Mouse (Mus musculus) brain, embryonic 14.5 days (tissue): Measurements from ENCODE around the gene Egln1. TPM values are rescaled to one million over a fixed set of nuclear protein-coding genes. Genes with fewer than 3 reads are reported as not detected.
A peak's percentile ranks its signal among the peaks of the same experiment; 100 is the strongest.

Experiments
- DNase-seq: peaks from one replicate; pipeline ENCODE4 v3.0.0-alpha.2; 2011; ENCODE audit warnings: low read depth
- CTCF ChIP-seq: fragments of 200-500 bp; IDR thresholded peaks from 2 replicates; pipeline ENCODE4 v1.5.1; 2012; ENCODE audit warnings: inconsistent platforms, mild to moderate bottlenecking, moderate library complexity, borderline replicate concordance; ENCODE audit not compliant: insufficient read depth, insufficient read length; ENCODE audit errors: extremely low read depth
- POLR2A ChIP-seq: fragments of 200-500 bp; IDR thresholded peaks from 2 replicates; pipeline ENCODE4 v1.6.1; 2012; ENCODE audit warnings: mild to moderate bottlenecking, inconsistent platforms, borderline replicate concordance; ENCODE audit not compliant: poor library complexity, insufficient read depth, insufficient read length, severe bottlenecking; ENCODE audit errors: extremely low read depth
- polyA plus RNA-seq: library from polyadenylated mRNA; depleted of rRNA; stranded (reverse); fragments of >200 nt; gene quantifications from 2 replicates; pipeline ENCODE4 v1.2.3, GENCODE M21; 2012

Gene Egln1
- polyA plus RNA-seq, 1 experiment: 58.9 TPM

DNA sequence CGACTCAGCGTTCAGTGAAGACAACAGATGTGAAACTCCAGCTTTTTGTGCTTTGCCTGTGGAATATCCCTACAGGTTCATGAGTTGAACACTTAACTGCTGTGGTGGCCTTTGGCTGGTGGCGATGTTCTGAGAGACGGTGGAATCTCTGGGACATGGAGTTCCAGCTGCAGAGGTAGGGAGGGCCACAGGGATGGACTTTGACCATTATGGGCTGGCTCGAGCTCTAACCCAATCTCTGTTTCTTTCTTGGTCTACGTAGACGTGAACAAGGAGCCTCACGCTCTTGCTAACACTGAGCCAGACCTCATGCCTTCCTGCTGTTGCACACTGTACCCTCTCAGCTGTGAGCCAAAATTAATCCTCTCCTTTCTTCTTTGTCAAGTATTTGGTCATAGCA lies 15.8 kb upstream of the Egln1 start:
- no peak for TF ChIP-seq CTCF
- no peak for TF ChIP-seq POLR2A
- DNase-seq: no peak

DNA sequence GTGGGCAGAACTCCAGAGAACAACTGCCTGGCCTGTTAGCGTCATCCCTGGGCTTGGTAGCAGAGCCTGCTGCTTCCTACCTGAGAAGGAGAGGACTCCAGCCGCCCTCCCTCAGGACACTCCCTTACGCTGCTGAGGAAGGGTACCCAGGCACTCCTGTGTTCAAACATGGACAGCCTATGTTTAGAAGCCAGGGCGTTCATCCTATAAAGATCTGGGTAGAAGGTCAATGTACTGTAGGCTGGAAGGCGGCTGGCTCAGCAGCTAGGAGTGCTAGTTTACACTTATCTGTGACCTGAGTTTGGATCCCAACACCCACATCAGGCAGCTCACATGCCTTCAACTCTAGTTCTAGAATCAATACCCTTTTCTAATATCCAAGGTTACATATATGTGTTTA lies 14.1 kb upstream of the Egln1 start:
- no peak for DNase-seq
- TF ChIP-seq POLR2A (no peak), CTCF (no peak)

DNA sequence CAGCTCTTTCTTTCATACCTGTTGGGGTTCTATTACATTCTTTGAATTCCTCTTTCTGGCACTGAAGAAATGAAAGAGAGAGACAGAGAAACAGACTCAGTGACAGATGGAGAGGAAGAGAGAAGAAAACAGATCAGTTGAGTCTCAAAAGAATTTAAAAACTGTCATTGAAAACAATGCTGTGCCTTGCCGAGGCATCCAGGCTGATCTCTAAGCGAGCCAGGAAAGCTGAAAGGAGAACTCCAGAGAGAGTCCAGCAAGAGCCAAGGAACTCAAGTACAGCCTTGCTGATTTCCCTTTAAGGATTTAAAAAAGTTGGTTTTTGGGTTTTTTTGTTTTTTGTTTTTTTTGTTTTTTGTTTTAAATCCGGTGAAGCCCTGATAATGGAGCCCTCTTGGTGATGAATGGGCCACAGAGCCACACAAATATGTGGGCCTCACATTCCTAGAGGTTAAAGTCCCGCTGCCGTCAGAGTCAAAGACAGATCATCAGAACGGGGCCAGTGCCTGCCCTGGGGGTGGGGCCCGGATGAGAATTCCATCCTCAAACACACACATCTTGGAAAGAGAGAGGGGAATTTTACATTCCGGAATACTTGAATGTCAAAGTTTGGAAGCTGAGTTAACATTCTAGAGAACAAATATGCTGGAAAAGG lies 11.2 kb upstream of the Egln1 start:
- DNase-seq: peak; percentile 14
- TF ChIP-seq CTCF (no peak), POLR2A (no peak)

DNA sequence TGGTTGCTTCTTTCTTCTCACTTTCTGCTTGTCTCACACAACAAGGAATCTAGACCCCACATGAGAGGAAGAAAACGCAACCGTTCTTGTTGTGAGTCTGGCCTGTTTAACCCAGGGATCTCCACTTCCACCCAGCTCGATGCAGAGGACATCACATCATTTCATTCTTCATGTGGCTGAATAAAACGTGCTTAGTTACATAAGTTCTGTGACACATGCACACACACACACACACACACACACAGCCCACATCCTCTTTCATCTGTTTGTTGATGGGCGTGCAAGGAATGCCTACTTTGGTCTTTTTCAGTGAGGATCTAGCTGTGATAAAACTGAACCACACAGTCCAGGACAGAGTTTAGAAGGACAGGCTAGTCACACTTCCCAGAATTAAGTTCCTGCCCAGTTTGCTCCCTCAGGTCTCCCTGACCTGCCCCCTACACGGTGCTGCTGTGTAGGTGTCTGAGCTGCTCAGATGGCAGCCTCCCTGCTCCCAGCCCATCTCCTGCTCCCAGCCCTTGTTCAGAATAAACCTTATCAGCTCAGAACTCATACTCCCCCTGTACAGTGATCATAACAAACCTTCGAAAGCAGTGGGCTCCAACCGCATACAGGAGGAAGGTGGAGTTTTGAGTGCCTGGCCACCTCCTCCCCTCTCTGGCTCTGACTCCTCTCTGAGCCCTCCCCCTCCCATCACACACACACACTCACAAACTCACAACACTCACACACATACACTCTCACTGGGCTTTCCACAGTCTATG lies 10.5 kb upstream of the Egln1 start:
- no peak for DNase-seq

DNA sequence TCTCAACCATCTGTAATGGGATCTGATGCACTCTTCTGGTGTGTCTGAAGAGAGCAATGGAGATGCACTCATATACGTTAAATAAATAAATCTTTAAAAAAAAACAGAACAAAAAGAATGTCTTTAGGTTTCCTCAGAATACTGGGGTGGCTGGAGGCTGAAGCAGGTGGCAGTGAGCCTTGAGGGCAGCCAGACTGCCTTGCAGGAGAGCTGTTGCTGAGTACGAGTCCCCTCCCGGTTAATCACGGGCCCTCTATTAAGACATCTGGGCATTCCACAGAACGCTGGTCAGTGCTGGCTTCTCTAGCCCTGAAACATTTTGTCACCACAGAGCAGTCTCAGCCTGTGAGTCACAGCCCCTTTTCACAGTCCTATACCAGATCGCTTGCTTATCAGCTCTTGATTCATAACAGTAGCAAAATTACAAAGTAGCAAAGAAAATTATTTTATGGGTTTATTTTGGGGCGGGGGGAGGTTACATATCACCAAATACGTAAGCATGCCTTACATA lies 5.5 kb upstream of the Egln1 start:
- TF ChIP-seq CTCF (no peak), POLR2A (no peak)

More for the DNA sequence above, 10.5 kb upstream of the Egln1 start:
- TF ChIP-seq POLR2A: no peak
- no peak for TF ChIP-seq CTCF

DNA sequence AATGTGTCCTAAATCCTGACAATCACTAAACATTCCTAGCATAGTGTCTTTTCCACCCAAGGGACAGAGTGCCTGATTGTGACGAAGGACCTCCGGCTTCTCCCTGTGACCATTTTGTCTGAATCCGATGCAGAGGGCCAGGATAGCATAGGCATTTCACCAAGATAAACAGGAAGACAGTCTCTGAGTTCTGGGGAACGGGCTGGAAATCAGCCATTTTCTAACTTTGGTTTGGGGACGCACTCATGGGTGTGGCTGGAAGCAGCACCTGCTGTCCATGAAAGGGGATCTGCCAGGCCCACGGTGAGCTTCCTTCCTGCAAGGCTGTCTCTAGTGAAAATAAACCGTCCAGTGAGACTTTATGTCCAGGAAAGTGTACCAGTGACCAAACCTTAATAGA lies 4.1 kb upstream of the Egln1 start:
- DNase-seq: no peak
- no peak for TF ChIP-seq CTCF
- no peak for TF ChIP-seq POLR2A

More for the DNA sequence above, 5.5 kb upstream of the Egln1 start:
- no peak for DNase-seq

DNA sequence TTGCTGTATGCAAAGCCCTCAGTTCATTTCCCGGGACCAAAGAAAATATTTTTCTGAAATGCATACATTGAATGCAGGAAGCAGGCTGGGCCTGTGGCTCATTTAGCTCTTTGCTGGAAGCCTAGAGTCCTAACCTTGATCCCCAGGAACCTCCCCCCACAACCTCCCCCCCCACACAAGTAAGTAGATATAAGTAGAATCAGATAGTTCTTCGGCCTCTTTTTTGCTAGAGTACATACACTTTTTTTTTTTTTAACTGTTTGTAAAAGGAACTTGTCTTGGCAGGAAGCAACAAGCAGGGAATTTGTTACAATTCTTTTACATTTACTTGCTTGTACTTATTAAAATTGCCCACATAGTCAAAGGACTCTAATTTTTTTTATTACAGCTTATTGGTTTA lies 1.7 kb upstream of the Egln1 start:
- TF ChIP-seq POLR2A (no peak), CTCF (no peak)
- DNase-seq: no peak

DNA sequence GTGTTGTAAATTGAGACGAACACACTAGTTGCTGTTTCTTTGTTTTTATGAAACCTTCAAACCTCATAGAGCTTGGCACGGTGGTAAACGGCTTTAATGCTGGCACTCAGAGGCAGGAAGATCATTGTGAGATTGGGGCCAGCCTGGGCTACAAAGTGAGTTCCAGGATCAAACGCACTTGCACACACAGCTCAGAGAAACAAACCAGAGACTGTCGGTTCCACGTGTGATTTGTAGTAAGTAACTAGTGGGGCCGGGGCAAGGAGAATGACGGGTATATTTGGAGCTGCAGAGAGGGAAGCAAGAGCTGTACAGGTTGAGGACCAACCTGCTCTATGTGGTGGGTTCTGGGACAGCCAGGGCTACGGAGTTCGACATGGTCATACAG lies 939 bp upstream of the Egln1 start:
- no peak for TF ChIP-seq POLR2A
- no peak for TF ChIP-seq CTCF
- DNase-seq: peak; percentile 66

DNA sequence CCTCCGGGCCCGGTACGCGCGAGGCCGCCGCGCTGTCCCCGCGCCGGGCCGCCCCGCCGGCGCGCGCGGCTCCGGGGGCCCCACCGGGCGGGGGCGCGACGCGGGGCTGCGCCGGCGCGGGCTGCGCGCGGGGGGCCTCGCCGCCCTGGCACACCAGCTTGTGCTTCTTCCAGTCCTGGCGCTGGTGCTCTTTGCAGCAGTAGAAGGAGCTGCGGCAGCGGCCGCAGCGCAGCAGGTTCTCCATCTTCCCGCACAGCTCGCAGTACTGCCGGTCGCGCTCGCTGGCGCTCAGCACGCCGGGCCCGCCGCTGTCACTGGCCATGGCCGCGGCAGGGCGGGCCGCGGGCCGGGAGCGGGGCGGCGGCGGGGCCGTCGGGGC lies 402 bp downstream of the Egln1 start:
- TF ChIP-seq CTCF (no peak), POLR2A (peak; percentile 43; the same call in 1 of the 2 replicates)

DNA sequence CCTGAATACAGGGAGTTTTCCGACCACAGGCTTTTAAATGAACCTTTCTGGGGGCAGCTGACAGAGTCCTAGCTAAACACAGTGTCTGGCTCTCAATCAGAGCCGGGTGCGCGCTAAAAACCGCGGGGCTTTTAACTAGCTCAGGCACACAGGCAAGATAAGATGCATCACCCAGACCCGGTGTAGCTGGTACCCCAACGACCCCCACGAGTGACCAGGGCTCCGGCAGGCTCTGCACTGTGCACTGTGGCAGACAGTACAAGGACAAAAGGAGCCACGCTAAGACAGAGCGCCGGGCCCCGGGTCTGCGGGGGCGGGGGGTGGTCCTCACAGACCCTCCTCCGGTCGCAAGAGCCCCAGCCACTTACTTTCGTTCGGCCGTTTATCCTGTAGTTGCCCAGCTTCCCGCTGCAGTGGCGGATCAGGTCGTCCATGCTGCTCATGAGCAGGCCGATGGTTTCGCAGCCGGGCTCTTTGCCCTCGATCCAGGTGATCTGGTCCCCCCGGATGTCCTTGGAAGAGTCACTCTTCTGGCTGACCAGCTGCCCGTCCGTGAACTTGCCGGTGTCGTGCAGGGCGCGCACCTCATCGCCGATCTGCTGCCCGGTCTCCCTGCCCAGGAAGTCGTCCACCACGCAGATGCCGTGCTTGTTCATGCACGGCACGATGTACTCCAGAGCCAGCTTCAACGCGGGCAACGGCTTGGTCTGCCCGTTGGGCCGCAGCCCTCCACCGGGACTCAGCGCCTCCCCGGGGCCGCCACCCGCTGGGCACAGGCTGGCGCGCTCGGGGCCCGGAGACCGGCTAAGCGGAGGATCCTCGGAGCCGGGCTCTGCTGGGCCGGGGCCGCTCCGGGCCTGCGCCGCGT lies 1.0 kb downstream of the Egln1 start:
- TF ChIP-seq CTCF: no peak
- TF ChIP-seq POLR2A: 0 out of 2 replicates have a peak, but pooled peaks have one; percentile 16

More for the DNA sequence above, 402 bp downstream of the Egln1 start:
- DNase-seq: peak; percentile 69

DNA sequence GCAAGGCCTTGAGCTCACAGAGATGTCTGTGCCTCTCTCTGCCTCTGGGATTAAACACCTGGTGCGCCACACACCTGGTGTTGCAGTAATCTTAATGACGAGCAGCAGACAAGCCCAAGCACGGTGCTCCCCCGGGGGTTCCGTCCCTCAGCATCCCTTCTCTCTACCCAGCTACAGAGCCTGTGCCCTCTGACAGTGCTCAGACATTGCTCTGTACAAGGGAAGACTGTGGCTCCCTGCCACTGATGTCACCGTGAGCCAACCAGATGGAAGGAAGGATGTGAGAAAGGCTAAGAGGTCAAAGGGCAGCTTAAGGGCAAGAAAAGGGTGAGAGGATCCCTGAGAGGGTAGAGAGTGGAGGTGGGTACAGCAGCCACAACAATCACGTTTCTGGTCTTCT lies 4.7 kb downstream of the Egln1 start:
- no peak for TF ChIP-seq CTCF
- no peak for TF ChIP-seq POLR2A
- DNase-seq: no peak

More for the DNA sequence above, 1.0 kb downstream of the Egln1 start:
- DNase-seq: peak; percentile 68
